Mouse (Mus musculus) hindbrain, embryonic 11.5 days (tissue): ENCODE measurements around the gene Hcls1. TPM values are rescaled to one million over a fixed set of nuclear protein-coding genes. Genes with fewer than 3 reads are reported as not detected.

ENCODE experiments used
- ATAC-seq: fragments of 200-750 bp; cut with Nextera tagmentation; 2 replicates; pipeline ENCODE4 v1.8.0; 2017; ENCODE audit warnings: mild to moderate bottlenecking, moderate TSS enrichment, moderate library complexity; ENCODE audit not compliant: low FRiP score
- DNase-seq: peaks from one replicate; pipeline ENCODE4 v3.0.0-alpha.2; 2015; ENCODE audit warnings: low spot score
- H3K27ac ChIP-seq: fragments of 300-500 bp; sonication (generic); 2 replicates; pipeline ENCODE4 v1.5.1; 2014; ENCODE audit warnings: mild to moderate bottlenecking, low read depth, low read length
- H3K27me3 ChIP-seq: fragments of 300-500 bp; sonication (generic); 2 replicates; pipeline ENCODE4 v1.6.1; 2014; ENCODE audit warnings: mild to moderate bottlenecking, low read length, moderate library complexity, mixed read lengths; ENCODE audit not compliant: control insufficient read depth, insufficient read depth
- H3K36me3 ChIP-seq: fragments of 300-500 bp; sonication (generic); 2 replicates; pipeline ENCODE4 v1.6.1; 2014; ENCODE audit warnings: mild to moderate bottlenecking, low read length, moderate library complexity, mixed read lengths; ENCODE audit not compliant: control insufficient read depth, insufficient read depth
- H3K4me1 ChIP-seq: fragments of 300-500 bp; sonication (generic); replicated peaks from 2 replicates; pipeline ENCODE4 v1.6.1; 2014; ENCODE audit warnings: low read length, mixed read lengths; ENCODE audit not compliant: control insufficient read depth, insufficient read depth
- H3K4me2 ChIP-seq: fragments of 300-500 bp; sonication (generic); replicated peaks from 2 replicates; pipeline ENCODE4 v1.6.1; 2014; ENCODE audit warnings: mild to moderate bottlenecking, low read depth, low read length
- H3K4me3 ChIP-seq: fragments of 300-500 bp; sonication (generic); 2 replicates; pipeline ENCODE4 v1.5.1; 2014; ENCODE audit warnings: low read depth, low read length
- H3K9ac ChIP-seq: fragments of 300-500 bp; sonication (generic); 2 replicates; pipeline ENCODE4 v1.6.1; 2014; ENCODE audit warnings: low read depth, low read length
- H3K9me3 ChIP-seq: fragments of 300-500 bp; sonication (generic); 2 replicates; pipeline ENCODE4 v1.6.1; 2016; ENCODE audit warnings: low read length; ENCODE audit not compliant: control insufficient read depth
- WGBS: fragments of 180-500 bp; shearing (Covaris S2); extraction: QIAGEN DNeasy Blood & Tissue Kit; methylation state at CpG from one replicate; pipeline ENCODE4 v1.1.7; 2014; 5-methylcytosine and 5-hydroxymethylcytosine counted together
- polyA plus RNA-seq: library from polyadenylated mRNA; unstranded; fragments of >200 nt; fragmentation: Nextera tagmentation; extraction: Ambion mirVana; gene quantifications from 2 replicates; pipeline ENCODE4 v1.2.1, GENCODE M21; 2014

Hcls1 gene
- polyA plus RNA-seq = 0.79 and 1.3 TPM in 2 replicates

DNA sequence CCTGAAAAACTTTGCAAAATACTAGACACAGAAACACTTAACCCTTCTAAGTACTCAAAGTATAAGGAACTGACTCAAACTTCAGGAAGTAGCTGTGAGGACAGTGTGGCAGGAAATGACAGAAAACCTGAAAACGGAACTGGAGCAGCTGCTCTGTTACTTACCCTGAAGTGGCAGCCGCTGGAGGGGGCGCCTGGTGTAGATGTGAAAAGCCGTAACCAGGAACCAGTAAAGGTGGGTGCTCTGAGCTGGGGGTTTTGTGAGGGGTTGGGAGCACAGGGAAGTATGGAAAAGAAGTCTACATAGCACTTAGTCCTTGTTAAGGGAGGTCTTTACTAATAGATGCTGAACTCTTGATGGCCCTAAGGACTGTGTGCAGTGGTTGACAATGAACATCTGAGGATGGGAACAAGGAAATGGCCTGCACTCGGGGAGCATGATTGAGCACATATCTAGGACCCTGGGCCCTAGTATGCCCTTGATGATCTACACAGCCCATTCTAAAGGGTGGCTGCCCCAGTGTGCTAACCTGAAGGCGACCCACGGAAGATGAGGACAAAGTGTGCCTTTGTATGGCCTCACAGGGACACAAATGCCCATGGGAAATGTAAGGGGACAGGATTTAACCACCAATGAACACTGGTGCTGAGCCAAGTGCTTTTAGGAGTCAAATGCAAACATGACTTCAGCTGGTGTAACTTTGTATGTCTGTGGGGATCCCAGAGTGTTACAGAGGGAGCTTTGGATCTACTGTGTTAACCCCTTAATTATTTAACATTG is at the start of gene Hcls1:
Gene Hcls1, plus strand, starts transcription at position 143 of the 780 bp plus-strand sequence.
- Histone ChIP-seq H3K27ac (no peak within 1 kb of the TSS), H3K4me3 (no peak within 1 kb of the TSS), H3K4me2 (no peak within 1 kb of the TSS), H3K4me1 (no peaks in the 10 kb centered on the region), H3K9ac (no peak within 1 kb of the TSS), H3K27me3 (no peaks in the 10 kb centered on the region), H3K9me3 (no peaks in the 10 kb centered on the region), H3K36me3 (0 out of 2 replicates have a peak, but pooled peaks cover 2% of the 10 kb centered on the region)
- ATAC-seq = no peak
- 82% methylated on average over 7 of the region's 7 CpGs for WGBS
- no peak for DNase-seq

- peaks cover 3% of the 10 kb centered on the region; the same call in 1 of the 2 replicates for H3K36me3 ChIP-seq
- H3K4me1 ChIP-seq = no peaks in the 10 kb centered on the region
- H3K4me3 ChIP-seq = no peak overlapping the region
- DNase-seq (no peak), ATAC-seq (no peak)
- H3K4me2 ChIP-seq = no peak overlapping the region
- H3K27me3 ChIP-seq = no peaks in the 10 kb centered on the region
- no peak overlapping the region for H3K27ac ChIP-seq
- 97% methylated on average over 11 of the region's 11 CpGs for WGBS
- H3K9me3 ChIP-seq = no peaks in the 10 kb centered on the region
- H3K9ac ChIP-seq = no peak overlapping the region
These were observed 48.9 kb upstream of the Hcls1 start for GRCm38 (mm10) chr16:36885912-36886311.

GRCm38 (mm10) chr16:36887546-36887945 is 47.2 kb upstream of the Hcls1 start:
- ATAC-seq (no peak), DNase-seq (no peak)
- Histone ChIP-seq H3K36me3 (peaks cover 3% of the 10 kb centered on the region; the same call in 1 of the 2 replicates), H3K9ac (no peak overlapping the region), H3K4me2 (no peak overlapping the region), H3K4me1 (no peaks in the 10 kb centered on the region), H3K9me3 (no peaks in the 10 kb centered on the region), H3K4me3 (no peak overlapping the region), H3K27ac (no peak overlapping the region), H3K27me3 (no peaks in the 10 kb centered on the region)
- 88% methylated on average over 5 of the region's 5 CpGs for WGBS

DNA sequence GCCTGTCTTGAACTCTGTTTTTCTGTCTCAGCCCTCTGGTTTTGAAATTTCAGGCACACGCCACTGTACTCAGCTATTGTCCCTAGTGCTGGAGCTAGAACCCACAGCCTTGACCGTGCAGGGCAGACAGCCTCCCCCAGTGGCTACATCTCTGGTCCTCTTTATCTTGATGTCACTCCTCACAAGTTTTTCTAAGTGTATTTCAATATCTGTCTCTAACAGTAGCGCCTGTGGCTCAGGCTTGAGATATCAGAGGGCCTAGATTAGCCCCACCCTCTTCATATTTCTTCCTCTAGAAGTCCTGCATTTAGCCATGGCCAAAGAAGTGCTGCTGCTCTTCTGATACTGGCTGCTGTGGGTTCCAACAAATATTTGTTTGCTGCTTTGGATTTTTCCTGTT is 44.2 kb upstream of the Hcls1 start:
- no peaks in the 10 kb centered on the region for H3K27me3 ChIP-seq
- ATAC-seq = no peak
- H3K4me1 ChIP-seq = no peaks in the 10 kb centered on the region
- no peak overlapping the region for H3K27ac ChIP-seq
- H3K36me3 ChIP-seq = peaks cover 3% of the 10 kb centered on the region; the same call in 1 of the 2 replicates
- no peak overlapping the region for H3K4me3 ChIP-seq
- no peaks in the 10 kb centered on the region for H3K9me3 ChIP-seq
- no peak overlapping the region for H3K9ac ChIP-seq
- no peak for DNase-seq
- 97% methylated on average over 3 of the region's 3 CpGs for WGBS
- no peak overlapping the region for H3K4me2 ChIP-seq

DNA sequence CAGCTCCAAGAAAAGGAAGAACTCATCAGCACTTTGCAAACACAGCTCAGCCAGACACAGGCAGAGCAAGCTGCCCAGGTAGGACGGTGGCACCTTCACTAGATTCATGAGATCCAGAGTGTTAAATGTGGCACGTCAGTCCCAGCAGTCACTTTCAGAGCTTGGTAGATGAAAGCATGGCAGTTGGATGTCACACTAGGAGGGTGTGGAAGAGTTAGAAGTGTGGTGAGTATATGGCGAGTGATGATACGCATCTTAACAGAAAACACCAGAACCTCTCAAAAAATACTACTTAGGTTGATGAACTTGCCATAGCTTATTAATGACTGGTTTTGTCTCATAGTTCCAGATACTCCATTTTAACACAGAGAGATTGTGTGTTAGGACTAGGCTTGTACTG is 43.4 kb upstream of the Hcls1 start:
- H3K4me2 ChIP-seq = no peak overlapping the region
- no peaks in the 10 kb centered on the region for H3K9me3 ChIP-seq
- no peak overlapping the region for H3K9ac ChIP-seq
- WGBS = 95% methylated on average over 4 of the region's 4 CpGs
- no peak overlapping the region for H3K27ac ChIP-seq
- no peaks in the 10 kb centered on the region for H3K27me3 ChIP-seq
- DNase-seq (no peak), ATAC-seq (no peak)
- H3K4me3 ChIP-seq = no peak overlapping the region
- no peaks in the 10 kb centered on the region for H3K4me1 ChIP-seq
- H3K36me3 ChIP-seq = peaks cover 3% of the 10 kb centered on the region; the same call in 1 of the 2 replicates

GRCm38 (mm10) chr16:36893317-36893716 is 41.5 kb upstream of the Hcls1 start:
- Histone ChIP-seq H3K36me3 (0 out of 2 replicates have a peak, but pooled peaks cover 5% of the 10 kb centered on the region), H3K9ac (no peak overlapping the region), H3K4me1 (no peaks in the 10 kb centered on the region), H3K9me3 (no peaks in the 10 kb centered on the region), H3K4me2 (no peak overlapping the region), H3K27ac (no peak overlapping the region), H3K4me3 (no peak overlapping the region), H3K27me3 (no peaks in the 10 kb centered on the region)
- ATAC-seq (no peak), DNase-seq (no peak)
- WGBS = 92% methylated on average over 10 of the region's 10 CpGs

- Histone ChIP-seq H3K9ac (no peak overlapping the region), H3K27ac (no peak overlapping the region), H3K4me1 (no peaks in the 10 kb centered on the region), H3K9me3 (no peaks in the 10 kb centered on the region), H3K4me3 (no peak overlapping the region), H3K36me3 (0 out of 2 replicates have a peak, but pooled peaks cover 5% of the 10 kb centered on the region), H3K27me3 (no peaks in the 10 kb centered on the region), H3K4me2 (no peak overlapping the region)
- 97% methylated on average over 6 of the region's 6 CpGs for WGBS
- no peak for DNase-seq
- ATAC-seq = no peak
These were observed 38.1 kb upstream of the Hcls1 start for GRCm38 (mm10) chr16:36896712-36897111.

DNA sequence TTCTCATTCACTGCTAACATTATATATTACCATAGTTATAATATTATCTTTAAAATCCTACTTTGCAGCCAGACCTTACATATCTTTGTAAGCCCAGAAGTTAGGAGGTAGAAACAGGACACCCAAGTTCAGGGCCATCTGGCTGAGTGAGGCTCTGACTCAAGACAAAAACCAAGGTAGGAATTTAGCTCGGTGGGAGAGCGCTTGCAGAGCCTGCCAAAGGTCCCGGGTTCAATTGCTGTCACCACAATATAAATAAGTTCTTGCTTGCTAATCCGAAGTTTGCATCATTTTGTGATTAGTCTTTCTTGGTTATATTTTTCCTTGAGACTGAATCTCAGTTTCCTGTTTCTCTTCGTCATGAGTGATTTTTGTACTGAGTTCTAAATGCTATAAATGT is 31.6 kb upstream of the Hcls1 start:
- H3K9ac ChIP-seq = no peak overlapping the region
- H3K27me3 ChIP-seq = no peaks in the 10 kb centered on the region
- no peak overlapping the region for H3K27ac ChIP-seq
- ATAC-seq (no peak), DNase-seq (no peak)
- H3K4me1 ChIP-seq = no peaks in the 10 kb centered on the region
- no peak overlapping the region for H3K4me2 ChIP-seq
- H3K9me3 ChIP-seq = no peaks in the 10 kb centered on the region
- H3K4me3 ChIP-seq = no peak overlapping the region
- H3K36me3 ChIP-seq = no peaks in the 10 kb centered on the region
- WGBS = 92% methylated on average over 5 of the region's 5 CpGs

DNA sequence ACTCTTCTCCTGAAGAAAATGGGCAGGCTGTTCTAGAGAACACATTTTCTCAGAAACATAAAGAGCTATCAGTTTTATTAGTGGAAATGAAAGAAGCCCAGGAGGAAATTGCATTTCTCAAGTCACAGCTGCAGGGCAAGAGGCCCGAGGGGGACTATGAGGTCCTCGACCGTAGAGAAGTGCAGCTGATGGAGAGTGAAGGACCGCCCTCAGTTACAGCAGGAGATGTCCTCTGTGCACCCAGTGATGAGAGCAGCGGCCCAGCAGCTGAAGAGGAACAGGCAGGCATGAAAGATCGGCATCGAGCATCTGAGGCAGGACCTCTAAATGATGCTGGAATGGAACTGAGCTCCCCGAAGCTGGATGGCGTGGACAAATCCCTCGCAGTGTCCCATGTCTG is 22.9 kb upstream of the Hcls1 start:
- no peaks in the 10 kb centered on the region for H3K4me1 ChIP-seq
- no peak for DNase-seq
- ATAC-seq = no peak
- 0 out of 2 replicates have a peak, but pooled peaks cover 2% of the 10 kb centered on the region for H3K36me3 ChIP-seq
- H3K9ac ChIP-seq = no peak overlapping the region
- 90% methylated on average over 10 of the region's 10 CpGs for WGBS
- no peaks in the 10 kb centered on the region for H3K27me3 ChIP-seq
- no peak overlapping the region for H3K4me3 ChIP-seq
- H3K9me3 ChIP-seq = no peaks in the 10 kb centered on the region
- no peak overlapping the region for H3K4me2 ChIP-seq
- no peak overlapping the region for H3K27ac ChIP-seq
